Mouse (Mus musculus) cerebellum, adult 8-10 months (tissue): Measurements from ENCODE around the gene D030056L22Rik.

Source experiments
- DNase-seq: peaks from one replicate; pipeline ENCODE4 v3.0.0; 2022

Gene D030056L22Rik

GRCm38 (mm10) chr19:18735901-18736300, 22.9 kb downstream of the D030056L22Rik start:
- DNase-seq = no peak

- no peak for DNase-seq
Observed at GRCm38 (mm10) chr19:18739146-18739545, 26.2 kb downstream of the D030056L22Rik start.

DNA sequence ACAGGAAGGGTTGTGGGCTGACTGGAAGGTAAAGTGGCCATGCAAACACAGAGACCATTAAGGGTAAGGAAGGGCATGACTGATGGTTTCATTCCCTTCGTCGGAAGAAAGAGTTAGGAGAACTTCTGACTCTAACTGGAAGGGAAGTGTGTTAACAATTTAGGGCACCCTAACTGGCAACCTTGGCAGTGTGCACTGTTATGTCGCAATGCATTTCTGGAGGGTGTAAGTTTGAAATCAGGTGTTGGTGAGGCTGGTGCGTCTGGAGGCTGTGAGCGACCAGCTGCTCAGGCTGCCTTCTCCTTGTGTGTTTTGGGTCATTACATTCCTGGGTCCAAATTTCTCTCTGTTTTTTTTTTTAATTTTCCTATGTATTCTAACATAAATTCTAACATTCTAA, 31.0 kb downstream of the D030056L22Rik start:
- no peak for DNase-seq

DNA sequence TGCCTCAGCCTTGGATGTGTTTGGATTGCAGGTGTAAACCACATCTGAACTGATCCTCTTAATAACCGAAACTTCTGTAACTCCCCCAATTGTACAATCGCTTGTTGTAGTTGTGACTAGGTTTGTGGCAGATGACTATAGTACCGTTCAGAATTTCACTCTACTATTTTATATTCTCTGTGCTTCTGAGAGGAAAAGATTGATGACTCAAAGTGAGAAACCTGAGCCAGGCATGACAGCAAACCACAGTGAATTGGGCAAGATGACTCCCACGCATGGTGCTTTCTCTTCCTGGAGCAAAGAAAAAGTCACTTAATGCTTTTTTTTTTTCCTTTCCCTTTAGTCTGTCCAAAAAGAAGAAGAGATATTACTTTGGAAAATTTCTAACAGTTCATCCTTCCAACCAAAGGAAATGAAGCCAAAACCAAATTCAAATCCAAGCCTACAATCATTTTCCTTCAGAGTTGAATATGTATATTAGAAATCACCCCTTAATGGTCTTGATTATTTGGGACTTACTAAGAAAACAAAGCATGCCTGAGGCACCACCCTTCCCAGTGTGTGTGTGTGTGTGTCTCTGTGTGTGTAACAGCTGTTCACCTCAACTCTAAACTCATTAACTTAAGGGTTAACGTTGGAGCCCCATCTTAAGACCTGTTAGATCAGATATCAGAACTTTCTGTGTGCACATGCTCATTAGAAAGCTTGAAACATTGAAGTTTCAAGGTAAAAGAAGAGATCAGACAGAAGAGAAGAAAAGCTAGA, 33.8 kb downstream of the D030056L22Rik start:
- DNase-seq = no peak

GRCm38 (mm10) chr19:18747379-18747778, 34.4 kb downstream of the D030056L22Rik start:
- no peak for DNase-seq

DNA sequence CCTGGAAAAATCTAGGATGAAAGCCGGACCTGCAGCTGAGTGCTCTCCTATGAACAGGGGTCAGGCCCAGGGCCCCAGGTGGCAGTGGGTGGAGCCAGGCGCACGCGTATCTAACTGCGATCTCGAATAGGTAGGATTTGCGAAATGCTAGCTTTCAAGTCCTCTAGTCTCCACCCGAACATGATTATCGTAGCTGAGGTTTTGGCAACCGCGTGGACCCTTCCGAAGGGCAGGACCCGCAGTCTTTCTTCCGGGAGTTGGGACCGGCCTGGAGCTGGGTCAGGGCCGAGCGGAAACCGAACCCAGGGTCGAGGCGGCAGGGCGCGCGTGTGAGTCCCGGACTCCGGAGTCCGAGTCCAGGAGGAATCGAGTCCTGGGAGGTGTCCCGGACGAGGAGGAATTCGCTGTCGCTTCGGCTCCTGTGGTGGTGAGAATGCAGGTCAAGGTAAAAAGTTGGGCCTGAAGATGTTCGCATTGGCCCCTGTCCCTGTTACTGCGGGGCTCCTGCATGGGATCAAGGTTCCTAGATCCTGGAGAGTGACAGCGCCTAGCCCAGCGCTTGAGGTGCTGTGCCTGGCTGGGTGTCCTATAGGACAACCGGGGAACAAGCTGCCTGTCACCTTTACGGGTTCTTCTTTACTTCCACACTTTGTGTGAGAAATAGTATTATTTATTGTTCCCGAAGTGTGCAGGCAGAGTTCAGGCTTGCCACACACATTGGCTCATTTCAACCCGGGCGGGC, 36.8 kb downstream of the D030056L22Rik start, which contains the start of gene Trpm6:
TSS of gene Trpm6 (plus strand) at position 386 of the 742 bp plus-strand sequence.
- DNase-seq = no peak

- no peak for DNase-seq
Observed at GRCm38 (mm10) chr19:18757191-18757590, 44.2 kb downstream of the D030056L22Rik start.

DNA sequence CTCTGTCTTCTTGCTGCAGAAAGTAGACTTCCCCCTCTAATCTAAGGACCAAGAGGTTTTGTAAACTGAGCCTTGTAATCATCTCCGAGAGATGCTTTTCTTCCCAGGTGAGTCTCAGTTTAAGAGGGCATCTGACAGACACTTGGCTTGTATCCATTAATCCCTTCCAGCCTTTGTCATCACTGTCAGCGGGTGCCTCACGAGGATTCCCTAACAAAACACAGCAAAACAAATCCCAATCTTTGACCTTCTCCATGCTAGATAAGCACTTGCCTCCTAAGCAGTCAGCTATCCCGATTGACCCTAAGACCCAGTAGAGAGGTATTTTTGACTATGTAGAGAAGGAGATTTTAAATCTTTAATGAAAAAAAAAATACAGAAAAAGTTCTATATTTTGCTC, 44.7 kb downstream of the D030056L22Rik start:
- DNase-seq = no peak

DNA sequence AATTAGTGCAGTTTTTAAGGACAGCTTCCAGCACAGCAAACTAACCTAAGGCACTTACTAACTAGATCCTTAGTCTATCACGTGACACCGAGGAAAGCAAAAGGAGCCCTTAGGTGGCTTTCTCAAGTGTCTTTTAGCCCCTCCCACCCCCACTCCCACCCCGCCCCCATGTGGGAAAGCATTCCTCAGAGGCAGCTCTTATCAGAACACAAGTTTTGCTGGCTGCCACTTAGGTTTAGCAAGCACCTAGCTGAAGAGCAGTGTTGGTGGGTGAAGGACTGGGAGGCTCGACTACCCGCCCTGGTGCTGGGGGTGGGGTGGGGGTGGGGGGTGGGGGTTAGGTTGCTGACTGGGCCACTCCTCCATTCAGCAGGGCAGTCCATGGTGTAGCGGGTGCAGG, 45.3 kb downstream of the D030056L22Rik start:
- no peak for DNase-seq

GRCm38 (mm10) chr19:18758916-18759315, 45.9 kb downstream of the D030056L22Rik start:
- DNase-seq = no peak

DNA sequence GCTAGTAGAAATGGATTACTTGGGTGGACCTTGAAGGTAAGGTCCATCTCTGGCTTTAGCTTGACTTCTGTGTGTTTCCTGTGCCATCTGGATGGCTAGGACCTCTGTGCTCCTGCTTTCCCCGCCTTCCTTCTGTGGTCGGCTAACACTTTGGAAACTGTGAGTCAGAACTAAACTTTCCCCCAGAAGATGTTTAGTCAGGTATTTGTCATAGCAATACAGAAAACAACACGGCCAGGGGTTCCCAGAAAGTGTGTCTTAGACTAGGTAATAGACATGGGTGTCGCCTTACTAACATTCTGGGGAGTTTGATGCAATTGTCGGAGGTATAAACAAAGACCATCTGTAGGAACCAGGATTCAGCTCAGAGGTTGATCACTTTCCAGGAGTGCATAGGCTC, 53.4 kb downstream of the D030056L22Rik start:
- no peak for DNase-seq
